Mouse (Mus musculus) 3T3-L1 (cell line): ENCODE data around the gene Mdfic.
"Not testable (repeated sequence)": the region's sequence is repeated elsewhere in the genome, so short reads cannot be mapped to it uniquely, and the experiment has no call there.

Experiments used
- DNase-seq: peaks from one replicate; pipeline ENCODE4 v3.0.0-alpha.2; 2015; ENCODE audit warnings: low read depth, low spot score

Gene Mdfic

DNA sequence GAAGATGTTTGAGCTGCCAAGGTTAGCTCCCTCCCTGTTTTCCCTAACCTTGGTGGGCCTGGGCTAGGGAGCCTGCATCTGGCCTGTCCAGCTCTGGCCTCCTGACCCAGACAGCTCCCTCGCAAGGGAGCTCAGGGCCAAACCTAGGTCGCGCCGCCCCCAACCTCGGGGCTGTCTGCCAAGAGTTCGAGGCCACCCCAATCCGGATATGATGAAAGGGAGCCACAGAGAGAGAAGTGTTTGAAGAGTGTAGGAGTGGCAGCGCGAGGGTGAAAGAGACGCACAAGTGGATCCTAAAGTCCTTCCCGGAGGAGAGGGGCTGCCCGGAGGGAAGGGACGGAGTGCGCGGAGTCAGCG, at the start of gene Mdfic:
Mdfic (plus strand) TSS at position 201 of the 357 bp plus-strand sequence.
- peak; percentile 76 for DNase-seq

DNA sequence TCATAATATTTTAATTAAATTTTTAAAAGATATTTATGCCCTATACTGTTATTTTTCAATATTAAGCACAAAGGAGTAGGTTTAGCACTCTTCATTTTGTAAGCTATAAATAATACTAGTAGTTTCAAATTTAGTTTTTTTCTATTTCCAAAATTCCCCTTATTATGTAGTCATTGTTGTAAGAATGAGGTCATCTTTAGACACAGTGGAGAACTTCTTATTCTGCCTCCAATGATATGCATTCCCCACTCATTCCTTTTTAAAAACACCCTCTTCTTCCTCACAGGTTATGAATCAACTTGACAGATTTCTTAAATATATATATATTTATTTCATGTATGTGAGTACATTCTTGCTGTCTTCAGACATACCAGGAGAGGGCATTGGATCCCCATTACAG, 49.1 kb upstream of the Mdfic start:
- DNase-seq = peak; percentile 20

DNA sequence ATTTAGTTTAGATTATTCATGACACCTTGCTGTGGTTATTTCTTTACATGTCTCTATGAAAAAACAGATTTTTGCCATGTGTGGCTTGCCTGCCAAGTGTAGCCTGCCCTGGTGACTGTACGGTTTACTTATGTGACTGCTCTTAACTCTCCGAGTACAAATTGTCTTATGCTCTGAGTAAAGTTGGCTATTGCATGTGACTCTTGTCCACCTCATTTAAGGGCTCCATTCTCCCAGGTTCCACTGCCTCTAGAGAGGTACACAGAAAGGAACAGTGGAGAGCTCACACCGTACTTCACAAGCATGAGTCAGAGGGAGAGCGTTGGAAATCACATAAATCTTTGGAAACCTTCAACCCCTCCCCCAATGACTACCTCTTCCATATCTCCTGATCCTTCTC, 10.4 kb upstream of the Mdfic start:
- DNase-seq = no peak

DNA sequence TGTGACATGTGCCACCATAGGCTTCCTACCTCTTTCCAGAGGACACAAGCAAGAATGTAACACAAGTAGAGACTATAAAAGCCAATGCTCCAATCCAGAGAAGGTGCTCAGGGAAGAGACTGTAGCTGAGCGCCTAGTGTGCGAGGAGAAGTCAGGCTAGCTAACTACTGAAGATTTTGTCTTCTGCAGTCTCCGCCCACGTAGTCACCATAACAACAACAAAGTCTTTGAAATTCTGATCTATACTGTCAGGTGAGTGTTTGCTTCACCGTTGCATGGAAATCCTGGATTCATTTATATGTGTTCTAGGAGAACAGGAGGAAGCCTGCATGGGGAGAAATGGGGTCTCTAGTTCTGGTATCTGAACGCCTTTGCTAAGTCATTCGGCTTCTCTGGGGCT, 9.8 kb upstream of the Mdfic start:
- DNase-seq = no peak

DNA sequence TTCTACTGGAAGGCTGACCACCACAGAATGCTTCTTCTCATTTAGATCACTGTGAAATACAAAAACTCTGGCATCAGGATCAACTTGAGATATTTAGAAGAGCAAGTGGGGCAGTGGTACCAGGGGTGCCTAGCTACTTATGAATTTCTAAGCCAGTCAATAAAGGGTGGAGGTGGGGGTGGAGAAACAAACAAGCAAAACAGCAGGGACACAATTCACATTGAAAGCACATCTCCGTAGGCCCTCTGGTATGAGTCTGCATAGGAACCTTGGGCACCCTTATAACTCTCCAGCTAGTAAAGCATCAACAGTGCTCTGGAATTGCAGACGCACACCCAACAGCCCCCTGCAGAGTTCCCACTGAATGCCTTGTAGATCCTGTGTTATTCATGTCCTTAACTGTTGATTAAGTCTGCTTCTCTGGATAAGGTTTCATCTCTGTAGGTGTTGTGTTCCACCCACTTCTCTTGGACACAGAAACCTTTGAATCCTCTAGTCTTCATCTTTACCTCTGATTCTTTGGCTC, 7.5 kb upstream of the Mdfic start:
- DNase-seq = no peak

DNA sequence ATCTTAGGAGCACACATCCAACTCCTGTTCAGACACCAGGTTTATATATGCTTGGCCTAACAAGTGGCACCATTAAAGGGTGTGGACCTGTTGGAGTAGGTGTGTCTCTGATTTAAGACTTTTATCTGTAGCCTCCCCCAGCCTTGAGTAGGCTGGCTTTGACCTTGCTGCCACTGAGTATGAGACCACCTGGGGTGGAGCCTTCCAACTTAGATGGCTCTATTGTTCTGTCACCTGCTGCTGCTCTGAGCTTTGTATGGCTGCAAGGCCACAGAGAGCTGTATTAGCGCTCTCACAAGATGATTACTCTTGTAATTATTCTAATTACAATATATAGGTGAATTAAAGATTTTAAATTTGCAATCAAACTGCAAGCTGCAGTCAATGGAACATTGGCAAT, 6.4 kb upstream of the Mdfic start:
- DNase-seq = not testable (repeated sequence)

DNA sequence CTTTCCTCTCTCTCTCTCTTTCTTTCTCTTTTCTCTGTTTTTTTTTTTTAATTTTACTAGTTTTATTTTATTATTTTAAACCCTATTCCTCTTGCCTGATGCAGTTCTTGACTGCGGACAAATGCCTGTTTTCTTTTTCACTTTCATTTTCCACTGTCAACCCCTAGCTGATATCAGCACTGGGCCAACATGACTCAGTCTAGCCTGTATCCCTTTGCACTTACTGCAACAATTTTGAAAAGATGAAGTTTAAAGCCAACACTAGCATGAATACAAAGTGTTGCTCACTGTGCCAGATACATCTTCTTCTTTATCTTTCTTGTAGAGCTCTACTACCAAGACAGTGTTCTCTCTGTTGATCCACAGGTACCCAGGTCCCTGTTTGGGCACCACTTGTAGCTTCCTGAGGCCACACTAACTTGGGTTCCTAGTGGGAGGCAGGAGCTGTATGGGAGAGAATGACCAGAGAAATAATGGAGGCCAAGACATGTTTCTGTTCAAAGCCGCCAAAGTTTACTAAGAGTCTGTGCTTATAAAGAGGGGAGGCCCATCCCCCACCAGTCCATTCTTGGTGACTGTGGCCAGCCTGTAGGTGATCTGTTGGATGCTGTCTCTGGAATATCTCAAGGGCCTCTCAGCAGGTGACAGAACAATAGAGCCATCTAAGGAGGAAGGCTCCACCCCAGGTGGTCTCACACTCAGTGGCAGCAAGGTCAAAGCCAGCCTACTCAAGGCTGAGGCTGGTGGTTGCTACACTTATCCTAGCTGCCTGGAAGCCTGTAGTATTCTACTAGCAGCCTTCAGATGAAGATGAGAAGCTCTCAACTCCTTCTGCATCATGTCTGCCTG, 5.2 kb upstream of the Mdfic start:
- no peak for DNase-seq

DNA sequence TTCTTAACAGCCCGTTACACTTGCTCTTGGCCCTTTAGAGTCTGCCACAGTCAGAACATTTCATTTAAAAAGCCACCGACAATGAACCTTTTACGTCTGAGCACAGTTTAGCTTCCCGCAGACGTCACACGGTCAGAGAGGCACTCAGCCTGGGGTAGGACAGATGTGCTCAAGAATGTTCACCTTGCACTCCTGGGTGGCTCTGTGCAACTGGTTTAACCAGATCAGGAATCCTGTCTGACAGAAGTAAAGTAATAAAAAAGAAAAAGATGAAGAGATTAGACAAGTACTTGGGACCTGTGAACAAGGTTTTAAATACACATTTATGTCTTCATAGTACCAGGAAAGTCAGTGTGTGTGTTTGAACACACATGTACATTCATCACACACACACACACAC, 542 bp upstream of the Mdfic start:
- DNase-seq = no peak

DNA sequence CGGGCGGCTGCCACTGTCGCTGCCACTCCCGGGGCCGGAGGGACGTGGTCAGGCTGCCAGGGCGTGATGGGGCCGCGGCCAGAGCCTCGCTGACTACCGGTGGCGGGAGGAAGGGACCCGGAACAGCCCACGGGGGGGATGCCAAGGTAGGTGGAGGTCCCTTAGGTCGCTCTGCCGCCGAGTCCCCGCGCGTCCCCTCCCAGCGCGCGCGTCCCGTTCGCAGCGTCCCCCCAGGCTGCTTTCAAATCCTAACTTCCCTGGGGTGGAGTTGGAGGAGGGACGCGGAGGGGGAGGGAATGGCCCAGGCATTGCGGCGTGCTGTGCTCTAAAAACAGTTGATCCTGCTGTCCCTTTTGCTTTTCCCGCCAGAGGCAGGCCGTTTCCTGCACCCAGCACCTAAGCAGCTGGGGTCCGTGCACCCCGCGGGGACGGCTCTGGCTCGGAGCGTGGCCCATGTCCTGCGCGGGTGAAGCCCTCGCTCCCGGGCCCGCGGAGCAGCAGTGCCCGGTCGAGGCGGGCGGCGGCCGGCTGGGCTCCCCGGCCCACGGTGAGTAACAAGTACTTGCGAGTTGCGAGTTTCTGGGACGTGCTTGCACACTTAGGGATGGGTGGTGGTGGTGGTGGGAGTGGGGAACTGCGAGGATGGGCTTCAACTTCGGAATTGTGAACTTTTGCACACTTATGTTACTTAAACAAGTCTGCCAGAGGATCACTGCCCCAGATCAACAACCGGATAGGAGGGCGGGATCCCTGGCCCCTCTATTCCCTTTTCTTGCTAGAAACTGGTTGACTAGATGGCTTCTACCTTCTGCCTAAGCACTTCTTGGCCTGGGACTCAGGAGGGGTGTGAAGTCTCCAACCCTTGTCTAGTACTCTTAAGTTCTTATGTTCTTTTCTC, 606 bp downstream of the Mdfic start:
- DNase-seq = peak; percentile 71

DNA sequence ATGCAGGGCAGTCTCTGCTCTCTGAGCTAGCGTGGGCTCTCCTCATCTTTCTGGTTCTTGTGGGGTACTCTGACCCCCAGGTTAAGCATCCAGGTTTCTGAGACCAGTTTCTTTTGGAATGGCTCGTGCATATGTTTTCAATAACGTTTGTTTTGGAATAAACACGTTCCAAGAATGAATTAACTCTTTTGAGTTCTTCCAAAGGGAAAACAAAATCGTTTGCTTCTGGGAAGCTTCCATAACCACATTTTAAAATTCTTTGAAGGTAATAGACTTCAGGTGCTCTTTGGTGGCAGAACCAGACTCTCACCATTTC, 1.2 kb downstream of the Mdfic start:
- no peak for DNase-seq

DNA sequence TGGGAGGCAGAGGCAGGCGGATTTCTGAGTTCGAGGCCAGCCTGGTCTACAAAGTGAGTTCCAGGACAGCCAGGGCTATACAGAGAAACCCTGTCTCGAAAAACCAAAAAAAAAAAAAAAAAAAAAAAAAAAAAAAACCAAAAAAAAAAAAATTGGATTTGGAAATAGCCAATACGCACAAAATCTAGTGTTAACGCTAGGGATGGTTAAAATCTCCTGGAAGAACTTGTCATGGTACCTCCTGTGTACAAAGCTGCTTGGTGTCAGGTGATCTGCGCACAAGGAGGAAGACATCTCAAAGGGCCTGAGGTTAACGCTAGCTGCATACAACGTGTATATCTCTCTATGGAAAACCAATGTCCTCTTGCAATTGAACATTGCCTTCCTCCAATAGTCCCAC, 2.2 kb downstream of the Mdfic start:
- not testable (repeated sequence) for DNase-seq

DNA sequence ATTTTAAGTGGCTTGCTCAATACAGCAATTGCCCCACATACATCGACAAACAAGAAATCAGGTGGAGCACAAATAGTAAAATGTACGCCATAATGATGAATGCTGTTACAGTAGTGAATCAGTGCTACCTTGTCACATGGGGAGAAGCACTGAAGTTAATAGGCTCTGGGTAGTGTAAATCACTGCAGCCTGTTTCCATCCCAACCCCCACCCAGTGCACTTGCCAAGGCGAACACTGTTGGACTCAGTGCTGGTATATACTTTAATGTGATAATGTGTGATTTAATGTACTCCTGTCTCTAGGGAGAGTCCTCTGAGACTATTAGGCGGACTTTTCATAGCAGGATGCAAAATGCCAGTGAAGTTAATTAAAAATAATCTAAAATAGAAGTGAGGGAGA, 3.8 kb downstream of the Mdfic start:
- DNase-seq = no peak

DNA sequence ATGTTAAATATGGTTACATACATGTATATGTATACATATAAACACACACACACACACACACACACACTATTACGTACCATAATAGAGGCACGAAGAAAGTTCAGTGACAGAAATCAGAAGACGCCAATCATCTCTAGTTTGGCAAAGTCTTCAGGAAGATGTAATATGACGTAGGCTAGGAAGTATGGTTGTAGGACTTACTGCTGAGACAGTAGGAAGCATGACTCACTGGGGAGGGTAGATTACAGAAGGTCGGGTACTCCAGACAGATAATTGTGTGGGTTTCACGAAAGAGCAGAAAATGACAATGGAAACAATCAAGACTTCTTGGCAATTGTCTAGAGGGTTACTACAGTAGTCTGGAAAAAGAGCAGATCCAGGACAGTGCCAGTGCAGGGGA, 6.0 kb downstream of the Mdfic start:
- peak; percentile 55 for DNase-seq

DNA sequence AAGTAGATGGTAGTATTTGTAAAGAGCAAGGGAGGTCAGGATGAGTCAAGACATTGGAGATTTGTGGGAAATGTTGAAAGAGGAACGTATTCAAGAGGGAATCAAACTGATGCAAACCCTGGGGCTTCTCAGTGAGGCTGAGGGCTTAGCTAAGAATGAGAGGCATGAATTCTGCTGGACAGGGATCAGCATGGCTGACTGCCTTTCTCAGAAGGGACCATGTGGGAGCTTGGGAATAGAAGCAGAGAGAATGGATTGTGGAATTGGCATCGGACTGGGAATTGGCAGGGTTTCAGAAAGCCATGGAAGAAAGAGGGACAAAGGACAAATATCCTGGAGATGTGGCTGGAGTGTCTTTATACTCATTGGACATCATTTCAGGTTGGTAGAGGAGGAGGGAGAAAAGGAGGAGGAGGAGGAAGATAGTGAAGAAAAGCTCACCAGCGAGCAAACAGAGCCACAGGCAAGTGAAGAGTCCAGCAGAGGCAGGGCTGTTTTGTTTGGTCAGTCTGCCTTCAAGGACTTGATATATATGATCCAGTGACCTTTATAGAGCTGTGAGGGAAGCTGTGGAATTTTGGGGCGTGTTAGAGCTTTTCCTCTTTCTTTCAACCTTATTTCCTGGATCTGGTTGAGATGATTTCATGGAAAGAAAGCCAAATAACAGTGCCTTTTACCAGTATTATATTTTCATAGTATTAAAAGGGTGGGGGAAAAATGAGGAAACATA, 7.4 kb downstream of the Mdfic start:
- DNase-seq = peak; percentile 72

DNA sequence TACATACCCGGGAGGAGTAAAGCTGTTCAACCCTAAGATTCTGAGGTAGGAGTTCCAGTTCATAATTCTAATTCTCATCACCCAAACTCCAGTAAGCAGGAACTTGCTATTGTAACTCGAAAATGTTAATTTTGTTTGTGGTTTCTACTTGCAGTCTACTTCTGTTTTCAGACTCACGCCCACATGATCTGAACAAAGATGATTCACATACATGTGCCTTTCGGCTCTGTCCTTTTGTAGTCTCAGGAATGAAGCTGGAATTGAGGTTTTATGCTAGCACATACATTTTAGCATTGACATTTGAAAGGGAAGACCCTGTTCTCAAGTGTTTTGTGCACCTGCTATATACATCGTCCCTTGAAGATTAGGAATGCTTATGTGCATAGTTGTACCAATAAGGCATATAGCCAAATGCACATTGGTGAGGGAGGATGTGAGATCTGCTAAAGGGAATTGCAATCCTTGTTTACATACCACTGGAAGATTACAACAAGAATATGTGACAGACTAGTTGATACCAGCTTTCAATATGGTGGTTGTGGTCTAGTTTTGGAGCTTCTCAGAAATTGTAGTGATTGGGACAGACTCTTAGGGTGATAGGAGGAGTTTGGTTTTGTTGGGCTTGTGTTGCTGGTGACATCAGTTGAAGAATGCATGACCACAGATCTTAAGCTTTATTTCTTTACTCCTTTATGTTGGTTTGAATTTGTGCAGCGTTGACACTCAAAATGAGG, 8.6 kb downstream of the Mdfic start:
- peak; percentile 76 for DNase-seq

DNA sequence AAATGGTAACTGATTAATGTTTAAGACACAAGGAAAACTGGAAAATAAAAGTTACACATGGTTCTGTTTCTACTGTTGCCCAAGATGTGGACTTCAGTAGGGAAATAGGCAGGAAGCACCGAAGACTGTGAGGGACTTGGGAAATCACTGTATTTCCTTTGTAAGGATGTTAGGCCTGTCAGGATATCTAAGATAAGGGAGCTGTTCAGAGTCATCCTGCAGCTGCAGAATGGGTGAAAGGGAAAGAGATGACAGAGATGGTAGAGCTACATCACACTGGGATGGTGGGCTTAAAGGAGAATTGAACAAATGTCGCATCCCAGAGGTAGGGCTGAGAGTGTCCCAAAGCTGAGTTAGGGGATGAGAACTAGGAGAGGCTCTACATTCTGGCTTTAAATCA, 9.8 kb downstream of the Mdfic start:
- no peak for DNase-seq

DNA sequence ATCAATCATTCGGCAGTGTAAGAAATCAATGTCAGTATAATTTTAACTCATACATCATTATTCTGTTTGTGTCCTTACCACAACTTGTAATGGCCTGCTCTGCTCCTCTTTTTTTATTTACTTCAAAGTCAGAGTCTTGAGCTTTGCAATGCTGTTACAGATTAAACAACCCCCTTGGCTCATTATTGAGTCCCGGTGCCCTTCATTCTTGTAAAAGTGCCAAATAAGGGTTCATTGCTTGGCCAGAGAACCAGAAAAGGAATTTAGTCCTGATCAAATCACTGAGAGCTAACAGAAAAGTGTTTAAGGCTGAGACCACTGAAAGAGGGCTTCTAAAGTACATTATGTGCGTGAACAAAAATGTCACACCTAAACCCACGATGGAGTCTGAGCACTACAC, 10.2 kb downstream of the Mdfic start:
- no peak for DNase-seq

DNA sequence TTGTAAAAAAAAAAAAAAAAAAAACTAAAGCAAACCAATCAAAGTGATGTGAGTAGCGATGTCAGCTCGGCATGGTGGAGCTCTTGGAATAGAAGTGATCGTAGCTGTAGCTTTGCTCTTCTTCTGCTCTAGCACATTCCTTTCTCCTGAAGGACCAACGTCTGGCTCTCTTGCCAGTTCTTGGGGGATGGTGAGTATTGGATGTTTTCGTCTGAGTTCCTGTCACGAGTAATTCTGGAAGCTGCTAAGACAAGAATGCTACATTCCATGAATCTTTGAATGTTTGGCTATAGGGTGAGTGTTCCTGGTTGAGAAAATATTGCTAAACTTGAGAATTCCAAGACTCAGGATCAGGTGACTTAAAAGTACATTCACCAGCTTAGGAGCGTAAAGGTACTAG, 11.0 kb downstream of the Mdfic start:
- DNase-seq = peak; percentile 65

DNA sequence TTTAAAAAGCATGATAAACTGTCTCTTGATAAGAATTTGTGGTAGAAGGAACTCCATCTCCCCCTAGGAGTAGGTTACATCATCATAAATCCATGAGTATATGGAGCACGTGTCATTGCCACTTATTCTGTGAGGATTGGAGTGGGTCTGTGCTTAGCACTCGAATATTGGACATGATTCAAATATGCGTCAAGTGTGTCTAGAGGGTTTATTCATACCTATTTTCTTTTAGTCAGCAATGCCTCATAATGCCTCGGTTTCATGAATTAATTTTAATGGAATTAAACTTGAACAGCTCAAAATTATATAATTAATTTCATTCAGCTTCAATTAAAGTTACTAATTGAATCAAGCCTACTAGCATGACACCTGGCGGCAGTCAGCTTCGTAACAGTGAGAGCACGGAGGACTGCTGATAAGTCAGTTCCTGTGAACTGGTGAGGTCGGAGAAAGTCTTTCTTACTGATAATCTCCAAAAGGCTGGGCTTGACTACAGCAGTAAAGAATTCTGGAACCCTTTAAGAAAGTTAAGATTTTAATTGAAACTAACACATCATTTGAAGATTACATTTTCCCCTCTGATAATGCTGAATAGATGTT, 17.0 kb downstream of the Mdfic start:
- DNase-seq = peak; percentile 75

DNA sequence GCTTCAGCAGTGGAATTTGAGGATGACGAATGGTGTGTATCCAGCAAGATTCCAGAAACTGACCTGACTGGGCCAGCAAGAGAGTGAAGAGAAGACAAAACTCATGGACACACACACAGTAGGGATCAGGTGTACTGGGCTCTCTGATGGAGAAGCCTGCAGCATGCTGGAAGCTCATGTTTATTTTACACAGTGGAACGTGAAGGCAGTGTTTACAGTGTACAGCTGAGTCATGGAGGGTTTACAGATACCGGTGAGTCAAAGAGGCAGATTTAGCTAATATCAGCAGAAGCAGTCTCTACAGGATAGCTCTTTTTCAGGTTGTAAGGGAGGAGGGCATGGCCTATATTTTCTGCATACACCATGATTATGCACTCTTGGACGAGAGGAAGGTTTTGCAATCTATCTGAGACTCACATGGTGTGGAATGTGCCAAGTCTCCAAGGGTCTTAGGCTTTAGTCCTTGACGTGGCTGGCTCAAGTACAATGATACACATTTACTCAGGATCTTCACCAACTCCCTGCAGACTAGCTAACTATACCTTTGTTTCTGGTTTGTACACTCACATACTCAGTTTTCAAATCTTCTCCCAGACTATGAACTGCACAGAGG, 18.0 kb downstream of the Mdfic start:
- peak; percentile 78 for DNase-seq

DNA sequence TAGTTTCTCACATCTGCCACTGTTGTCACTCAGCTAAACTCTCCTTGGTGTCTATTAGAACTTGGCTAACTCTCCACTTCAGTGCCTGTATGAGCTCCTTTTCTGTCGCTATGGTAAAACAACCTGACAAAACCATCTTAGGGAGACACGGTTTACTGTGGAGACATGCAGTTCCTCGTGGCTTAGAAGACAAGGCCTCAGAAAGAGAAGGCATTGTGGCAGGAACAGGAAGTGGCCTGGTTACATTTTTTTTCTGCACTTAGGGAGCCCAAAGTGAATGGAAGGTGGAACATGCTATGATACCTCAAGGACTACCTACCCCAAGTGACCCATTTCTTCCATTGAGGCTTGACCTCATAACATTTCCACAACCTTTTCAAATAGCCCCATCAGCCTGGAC, 18.7 kb downstream of the Mdfic start:
- no peak for DNase-seq
